Mouse (Mus musculus) adrenal gland, adult 8-10 months (tissue): ENCODE results near the gene Eif2ak3. TPM values are rescaled to one million over a fixed set of nuclear protein-coding genes. Genes with fewer than 3 reads are reported as not detected.

Source experiments
- DNase-seq: peaks from one replicate; pipeline ENCODE4 v3.0.0; 2022
- total RNA-seq, 4 experiments: library from RNA; stranded (reverse); gene quantifications; 2 replicates each; pipeline ENCODE4 v1.2.4; 2022

The Eif2ak3 gene
- total RNA-seq, 4 experiments from 2014 or later: 22.6 to 31.6 (median 27.9) TPM

DNA sequence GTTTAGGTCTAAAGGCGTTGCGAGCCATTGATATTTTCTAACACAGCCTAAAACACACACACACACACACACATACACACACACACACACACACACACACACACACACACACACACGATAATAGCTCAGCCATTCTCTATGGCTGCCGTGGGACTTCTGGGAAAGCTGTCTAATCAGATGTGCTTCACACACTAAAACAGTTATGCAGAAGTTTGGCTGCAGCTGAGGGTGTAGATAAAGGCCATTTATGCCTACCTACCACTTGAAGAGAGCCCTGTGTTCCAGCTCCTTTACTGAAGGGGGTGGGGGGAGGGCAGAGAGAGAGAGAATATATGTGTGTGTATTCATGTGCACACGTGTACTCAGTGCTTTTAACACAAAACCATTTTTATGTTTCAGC is 59.4 kb downstream of the Eif2ak3 start:
- DNase-seq: no peak

DNA sequence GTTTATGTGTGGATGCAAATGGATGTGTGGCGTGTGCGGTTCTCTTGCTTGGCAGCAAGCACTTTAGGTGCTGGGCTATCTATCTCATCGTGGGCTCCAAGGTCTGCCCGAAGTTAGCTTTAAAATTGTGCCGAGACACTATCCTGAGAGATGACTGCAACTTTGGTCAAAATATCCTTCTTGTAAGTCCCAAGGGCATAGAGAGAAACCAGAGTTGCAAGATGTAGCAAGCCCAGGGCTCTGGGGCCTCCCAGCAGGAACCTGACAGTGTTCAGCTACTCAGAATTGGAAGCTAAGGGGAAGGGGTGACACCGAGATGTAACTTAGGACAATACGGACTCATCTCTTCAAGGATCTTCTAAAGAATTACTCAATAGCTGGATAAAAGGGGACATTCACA is 65.3 kb downstream of the Eif2ak3 start:
- DNase-seq: no peak

DNA sequence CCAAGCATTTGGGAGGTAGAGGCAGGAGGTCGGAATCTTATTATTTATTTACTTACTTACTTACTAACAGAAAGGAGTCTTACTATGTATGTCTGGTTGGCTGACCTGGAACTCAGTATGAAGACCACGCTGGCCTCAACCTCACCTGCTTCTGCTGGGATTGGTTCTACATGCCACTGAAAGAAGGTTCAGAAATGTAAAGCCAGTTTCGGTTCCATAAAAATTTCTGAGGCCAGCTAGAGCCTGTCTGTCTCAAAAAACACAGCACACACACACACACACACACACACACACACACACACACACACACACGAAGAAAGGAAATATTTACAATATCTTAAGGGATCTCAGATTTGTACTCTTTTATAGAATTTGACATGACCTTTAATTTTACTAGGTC is 66.0 kb downstream of the Eif2ak3 start:
- no peak for DNase-seq

DNA sequence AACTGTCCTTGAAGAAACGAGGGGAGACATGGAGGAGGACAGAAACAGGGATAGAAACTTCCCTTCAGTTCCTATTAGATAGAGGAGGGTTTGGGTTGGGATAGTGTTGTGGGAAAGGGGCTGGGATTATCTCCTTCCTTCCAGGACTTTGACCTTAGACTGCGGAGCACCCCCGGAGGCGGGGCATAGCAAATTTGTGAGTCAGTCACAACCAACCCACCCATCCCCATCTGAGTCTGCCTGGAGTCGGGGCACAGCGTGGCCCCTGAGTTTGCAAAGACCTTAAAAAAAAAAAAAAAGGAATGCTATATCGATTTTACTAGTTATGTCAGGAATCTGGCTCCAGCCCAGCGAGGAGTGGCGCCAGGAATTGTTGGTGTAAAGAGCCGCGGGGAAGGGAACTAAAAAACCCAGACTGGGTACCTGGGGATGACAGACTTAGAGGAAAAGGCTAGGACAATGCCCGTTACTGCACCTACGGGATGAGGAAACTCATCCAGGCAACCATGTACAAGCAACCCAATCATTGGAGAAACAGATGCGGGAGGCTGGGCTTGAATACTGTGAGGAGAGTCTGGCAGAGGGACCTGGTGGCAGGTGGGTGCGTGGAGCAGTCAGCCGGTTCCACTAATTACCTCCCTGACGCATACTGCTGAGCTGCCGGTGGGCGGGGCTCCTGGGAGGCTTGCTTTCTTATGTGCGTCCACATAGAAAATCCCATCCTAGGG is 67.5 kb downstream of the Eif2ak3 start:
- DNase-seq: no peak

DNA sequence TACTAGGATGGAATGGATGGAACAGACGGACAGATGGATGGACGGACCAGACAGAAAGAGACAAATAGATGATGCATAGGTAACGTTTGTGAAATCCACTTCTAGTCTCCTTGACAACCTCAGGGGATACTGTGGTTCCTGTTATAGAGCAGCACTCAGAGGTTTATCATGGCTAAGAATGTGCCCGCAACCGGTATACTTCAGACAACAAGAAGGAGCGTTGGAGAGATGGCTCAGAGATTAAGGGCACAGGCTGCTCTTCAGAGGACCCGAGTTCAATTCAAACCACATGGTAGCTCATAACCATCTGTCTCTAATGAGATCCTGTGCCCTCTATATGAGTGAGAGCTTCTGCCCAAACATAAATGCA is 68.1 kb downstream of the Eif2ak3 start:
- no peak for DNase-seq

DNA sequence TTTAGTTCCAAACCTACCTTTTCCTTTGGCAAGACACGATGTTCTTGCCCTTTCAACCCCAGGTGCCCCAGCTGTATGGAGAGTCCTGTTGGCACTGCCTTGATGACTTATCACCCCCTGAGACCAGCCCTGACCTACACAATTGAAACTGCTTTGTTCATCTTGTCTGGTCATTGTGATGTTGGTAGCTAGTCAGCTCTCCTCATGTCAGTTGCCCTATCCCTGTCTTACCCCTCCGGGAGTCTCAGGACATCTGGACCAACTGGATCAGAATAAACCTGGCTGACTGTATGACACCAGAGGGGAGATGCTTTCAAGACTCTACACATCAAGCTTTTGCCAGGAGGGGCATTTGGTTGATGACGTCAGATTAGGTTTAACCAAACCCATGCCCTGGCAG is 74.5 kb downstream of the Eif2ak3 start, which contains the start of gene Tex37:
TSS of gene Tex37 (minus strand) at position 101 of the 400 bp plus-strand sequence.
- DNase-seq: no peak

DNA sequence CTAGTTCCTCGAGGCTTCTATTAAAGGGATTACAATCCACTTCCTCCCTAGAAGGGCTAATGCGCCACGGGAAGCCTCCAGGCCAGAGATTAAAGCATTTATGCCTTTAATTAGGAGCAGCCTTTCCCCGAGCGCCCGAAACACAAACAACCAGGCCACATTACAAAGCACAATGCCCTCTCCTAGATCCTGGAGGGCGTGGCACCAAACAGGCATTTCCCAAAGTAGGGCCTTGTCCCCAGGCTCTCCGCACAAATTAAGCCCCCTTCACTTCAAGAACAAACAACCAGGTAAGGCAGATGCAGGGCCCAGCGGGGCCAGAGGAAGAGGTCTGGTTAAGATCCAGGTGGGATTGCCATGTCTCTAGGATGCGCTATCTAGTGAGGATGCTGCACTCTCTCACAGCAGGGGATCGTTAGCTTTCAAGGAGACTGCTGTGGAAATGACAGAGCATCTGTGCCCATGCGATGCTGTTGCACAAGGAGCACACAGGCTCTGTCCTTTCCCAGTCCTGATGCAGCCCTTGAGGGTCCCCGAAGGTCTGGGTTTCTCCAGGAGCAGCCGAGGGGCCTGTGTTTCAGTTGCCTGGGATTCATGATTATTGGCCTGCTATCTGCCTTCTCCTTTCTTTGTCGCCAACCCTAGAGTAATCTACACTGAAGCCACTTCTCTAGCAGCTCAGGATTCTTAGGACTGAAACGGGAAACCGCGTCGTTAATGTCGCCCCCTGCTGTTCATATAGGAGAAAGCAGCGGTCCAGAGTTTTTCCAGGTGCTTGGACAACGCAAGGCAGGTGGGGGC is 77.2 kb downstream of the Eif2ak3 start:
- no peak for DNase-seq

DNA sequence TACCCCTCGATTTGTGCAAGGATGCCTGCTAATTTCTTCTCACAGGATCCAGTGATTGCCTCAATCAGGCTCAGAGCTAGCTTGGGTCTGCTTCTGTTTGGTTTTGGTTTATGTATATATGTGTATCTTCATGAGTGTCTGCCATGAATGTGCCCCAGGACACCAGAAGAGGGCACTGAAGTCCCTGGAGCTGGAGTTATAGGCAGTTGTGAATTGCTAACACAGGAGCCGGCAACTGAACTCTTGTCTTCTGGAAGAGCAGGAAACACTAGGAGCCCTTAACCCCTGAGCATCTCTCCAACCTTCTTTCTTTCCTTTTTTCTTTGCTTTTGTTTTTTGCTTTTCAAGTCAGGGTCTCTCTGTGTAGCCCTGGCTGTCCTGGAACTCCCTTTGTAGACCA is 87.5 kb downstream of the Eif2ak3 start:
- no peak for DNase-seq

DNA sequence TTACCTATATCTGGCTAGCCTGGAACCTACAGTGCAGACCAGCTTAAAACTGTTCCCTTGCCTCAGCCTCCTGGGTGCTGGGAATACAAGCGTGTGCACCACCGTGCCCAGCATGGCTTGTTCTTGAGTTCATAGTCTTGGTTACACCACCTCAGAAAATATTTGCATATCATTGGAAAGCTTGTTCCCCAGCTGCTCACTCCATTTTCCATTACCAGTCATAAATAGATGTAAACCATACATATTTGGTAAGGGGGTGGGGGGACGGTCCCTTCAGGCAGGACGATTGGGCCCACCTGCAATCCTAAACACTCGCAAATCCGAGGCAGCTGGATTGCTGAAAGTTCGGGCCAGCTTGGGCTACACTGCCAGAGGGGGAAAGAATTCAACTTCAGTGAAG is 109.0 kb downstream of the Eif2ak3 start:
- no peak for DNase-seq

DNA sequence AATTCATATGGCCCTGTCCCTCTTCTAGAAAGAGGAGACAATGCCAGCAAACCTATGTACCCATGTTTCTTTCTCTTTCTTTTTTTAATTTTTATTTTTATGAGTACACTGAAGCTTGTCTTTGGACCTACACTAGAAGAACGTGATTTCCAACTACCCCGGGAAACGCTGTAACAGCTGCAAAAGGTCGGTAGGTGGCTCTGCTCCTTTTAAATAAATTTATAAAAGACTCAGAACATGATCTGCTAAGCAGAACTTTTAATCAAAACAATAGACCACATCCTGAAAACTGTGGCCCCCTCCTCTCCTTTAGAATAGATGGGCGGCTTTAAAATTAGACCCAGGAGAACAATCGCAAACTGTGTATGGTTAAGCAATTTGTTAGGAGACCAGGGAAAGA is 109.7 kb downstream of the Eif2ak3 start:
- DNase-seq: no peak

Other genes with a start within 250 kb of the Eif2ak3 start
- gene Rpia, start 52.3 kb upstream of the Eif2ak3 start, total RNA-seq: 10 to 100 TPM; 13.7 to 23.9 (median 20.8) TPM
- gene Tex37, start 74.4 kb downstream of the Eif2ak3 start, total RNA-seq: not detected
- gene Foxi3, start 112.0 kb downstream of the Eif2ak3 start, total RNA-seq: not detected